Mouse (Mus musculus) thymus, adult 2 months (tissue): ENCODE results near the gene Rab26.

Source experiments
- CTCF ChIP-seq: fragments of 200-500 bp; IDR thresholded peaks from 2 replicates; pipeline ENCODE4 v1.5.1; 2012; ENCODE audit warnings: mild to moderate bottlenecking, control low read depth, low read length, moderate library complexity, borderline replicate concordance; ENCODE audit not compliant: control insufficient read depth, poor library complexity, insufficient read depth; ENCODE audit errors: extremely low read depth
- POLR2A ChIP-seq: fragments of 200-500 bp; IDR thresholded peaks from 2 replicates; pipeline ENCODE4 v1.6.1; 2012; ENCODE audit warnings: mild to moderate bottlenecking, low read length, control low read depth, moderate library complexity; ENCODE audit not compliant: control insufficient read depth, poor library complexity, insufficient read depth; ENCODE audit errors: extremely low read depth

DNA sequence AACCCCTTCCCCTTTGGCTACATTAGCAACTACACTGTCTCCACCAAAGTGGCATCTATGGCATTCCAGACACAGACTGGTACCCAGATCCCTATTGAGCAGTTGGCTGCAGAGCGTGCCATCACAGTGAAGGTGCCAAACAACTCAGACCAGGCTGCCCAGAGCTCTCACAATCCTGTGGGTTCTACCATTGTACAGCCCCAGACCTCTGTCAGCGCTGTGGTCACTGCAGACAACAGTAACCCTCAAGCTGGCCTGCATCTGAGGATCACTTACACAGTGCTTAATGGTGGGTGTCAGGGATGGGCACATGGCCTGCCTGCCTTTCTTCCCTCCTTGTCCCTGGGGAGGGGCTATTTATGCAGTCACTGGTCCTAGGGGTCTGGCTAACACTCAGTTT, 46.3 kb upstream of the Rab26 start:
- TF ChIP-seq CTCF (no peak), POLR2A (no peak)
